Mouse (Mus musculus): ENCODE results near the gene Prkag1.
A peak's percentile ranks its signal among the peaks of the same experiment; 100 is the strongest.

The Prkag1 gene

GRCm38 (mm10) chr15:98830736-98831683, at the start of gene Prkag1:
Gene Prkag1, minus strand, starts transcription at chr15:98831521.
- peak; percentile 95 for DNase-seq (ENCODE audit: low spot score in 2 of 2)

DNA sequence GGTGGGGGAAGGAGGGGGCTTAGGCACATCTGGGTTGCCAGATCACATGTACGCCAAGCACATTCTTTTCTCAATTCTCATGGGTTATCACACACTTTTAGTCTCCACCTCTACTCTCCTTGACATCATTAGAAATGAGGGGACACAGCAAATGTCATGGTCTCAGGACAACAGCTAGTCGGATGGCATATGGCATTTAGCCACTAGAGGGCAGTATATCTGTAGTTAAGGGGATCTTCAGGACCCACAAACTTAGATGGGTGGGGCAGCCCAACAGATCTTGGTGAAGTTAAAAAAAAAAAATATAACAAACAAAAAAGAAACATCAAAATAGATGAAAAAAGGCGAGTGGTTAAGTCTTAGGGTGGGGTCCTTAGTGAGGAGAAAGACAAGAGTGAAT, 46.0 kb upstream of the Prkag1 start:
- DNase-seq (ENCODE audit: low spot score in 2 of 2) = peak in 1 of 2 experiments; percentile 69

- peak; percentile 93 to 94 for DNase-seq (ENCODE audit: low spot score in 2 of 2)
Observed at GRCm38 (mm10) chr15:98871916-98872888, 40.9 kb upstream of the Prkag1 start.

GRCm38 (mm10) chr15:98871070-98871915, 40.0 kb upstream of the Prkag1 start, which contains the start of gene Kmt2d:
Gene Kmt2d, minus strand, starts transcription at chr15:98871204.
- no peak for DNase-seq (ENCODE audit: low spot score in 2 of 2)

- no peak for DNase-seq (ENCODE audit: low spot score in 2 of 2)
Observed at GRCm38 (mm10) chr15:98870179-98871069, 39.1 kb upstream of the Prkag1 start.

- no peak for DNase-seq (ENCODE audit: low spot score in 2 of 2)
Observed at GRCm38 (mm10) chr15:98869342-98870178, 38.2 kb upstream of the Prkag1 start.

GRCm38 (mm10) chr15:98868346-98869063, 37.2 kb upstream of the Prkag1 start:
- DNase-seq (ENCODE audit: low spot score in 2 of 2) = no peak

GRCm38 (mm10) chr15:98867321-98867720, 36.0 kb upstream of the Prkag1 start:
- DNase-seq (ENCODE audit: low spot score in 2 of 2) = peak; percentile 44 to 64

DNA sequence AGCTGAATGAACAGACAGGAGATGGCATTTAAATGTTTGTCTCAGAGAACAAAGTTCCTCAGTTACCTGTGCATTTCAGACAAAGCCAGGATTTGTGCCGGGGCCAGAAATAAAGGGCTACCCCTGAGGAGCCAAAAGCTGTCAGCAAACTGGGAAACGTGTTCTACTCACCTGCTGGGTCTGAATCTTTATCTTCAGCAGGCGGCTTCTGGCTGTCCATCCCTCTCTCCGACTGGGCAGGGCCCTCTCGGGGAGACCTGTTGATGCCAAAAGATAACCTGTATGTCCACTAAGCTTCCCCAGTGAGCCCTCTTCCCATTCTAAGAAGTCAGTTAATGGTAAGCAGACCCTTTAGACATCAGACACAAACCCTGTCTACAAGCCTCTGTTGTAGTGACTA, 35.2 kb upstream of the Prkag1 start:
- no peak for DNase-seq (ENCODE audit: low spot score in 2 of 2)

DNA sequence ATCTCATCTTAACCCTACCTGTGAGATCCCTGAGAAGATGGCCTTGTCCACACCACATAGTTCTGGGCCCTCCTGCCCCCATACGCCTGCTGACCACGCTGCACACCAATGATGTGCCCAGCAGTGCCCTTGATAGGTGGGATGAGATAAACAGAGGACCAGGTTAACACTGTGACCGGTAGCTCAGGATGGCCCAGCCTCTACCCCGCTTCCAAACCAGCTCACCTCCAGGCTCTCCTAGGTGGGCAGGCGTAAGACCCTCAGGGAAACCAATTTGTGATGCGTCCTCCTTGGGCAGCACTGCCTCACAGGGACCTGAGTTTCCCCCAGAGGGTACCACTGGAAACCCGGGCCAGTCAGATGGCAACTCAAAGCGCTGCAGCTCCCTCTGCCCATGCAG, 34.5 kb upstream of the Prkag1 start:
- no peak for DNase-seq (ENCODE audit: low spot score in 2 of 2)

- no peak for DNase-seq (ENCODE audit: low spot score in 2 of 2)
Observed at GRCm38 (mm10) chr15:98864951-98865350, 33.6 kb upstream of the Prkag1 start.

DNA sequence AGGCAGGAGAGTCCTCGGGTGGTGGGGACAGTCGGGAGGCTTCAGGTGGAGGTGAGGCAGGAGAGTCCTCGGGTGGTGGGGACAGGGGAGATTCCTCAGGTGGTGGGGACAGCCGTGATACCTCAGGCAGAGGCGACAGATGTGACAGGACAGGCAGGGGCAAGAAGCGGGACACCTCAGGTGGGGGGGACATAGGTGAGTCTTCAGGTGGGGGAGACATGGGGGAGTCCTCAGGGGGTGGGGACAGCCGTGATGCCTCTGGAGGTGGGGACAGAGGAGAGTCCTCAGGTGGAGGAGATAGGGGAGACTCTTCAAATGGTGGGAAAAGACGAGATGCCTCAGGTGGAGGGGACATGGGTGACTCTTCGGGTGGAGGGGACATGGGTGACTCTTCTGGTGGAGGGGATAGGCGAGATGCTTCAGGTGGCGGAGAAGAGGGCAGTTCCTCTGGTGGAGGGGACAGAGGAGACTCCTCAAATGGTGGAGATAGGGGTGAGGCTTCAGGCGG, 32.2 kb upstream of the Prkag1 start:
- no peak for DNase-seq (ENCODE audit: low spot score in 2 of 2)

- no peak for DNase-seq (ENCODE audit: low spot score in 2 of 2)
Observed at GRCm38 (mm10) chr15:98861701-98862410, 30.5 kb upstream of the Prkag1 start.

- no peak for DNase-seq (ENCODE audit: low spot score in 2 of 2)
Observed at GRCm38 (mm10) chr15:98860921-98861320, 29.6 kb upstream of the Prkag1 start.

- no peak for DNase-seq (ENCODE audit: low spot score in 2 of 2)
Observed at GRCm38 (mm10) chr15:98859319-98860043, 28.2 kb upstream of the Prkag1 start.

- DNase-seq (ENCODE audit: low spot score in 2 of 2) = no peak
Observed at GRCm38 (mm10) chr15:98854214-98854613, 22.9 kb upstream of the Prkag1 start.

All from frontal cortex, postnatal 36 days (tissue).